Mouse (Mus musculus) spleen, adult 2 months (tissue): ENCODE data around the gene Tex21.

Source experiments
- CTCF ChIP-seq: fragments of 200-500 bp; IDR thresholded peaks from 2 replicates; pipeline ENCODE4 v1.5.1; 2011; ENCODE audit warnings: mild to moderate bottlenecking, inconsistent platforms; ENCODE audit not compliant: insufficient read depth, insufficient read length, insufficient replicate concordance; ENCODE audit errors: extremely low read depth
- POLR2A ChIP-seq: fragments of 200-500 bp; IDR thresholded peaks from 2 replicates; pipeline ENCODE4 v1.6.1; 2011; ENCODE audit warnings: low read depth, low read length, inconsistent platforms

GRCm38 (mm10) chr12:76197071-76197470, 49.5 kb downstream of the Tex21 start:
- TF ChIP-seq CTCF (no peak), POLR2A (no peak)
